Mouse (Mus musculus) cerebellum, postnatal 25 days (tissue): ENCODE results near the gene Tmem243.

Experiments used
- DNase-seq, 2 experiments: peaks; one replicate each; pipeline ENCODE4 v3.0.0; 2021; ENCODE audit warnings: mixed read lengths in 2 of 2

Gene Tmem243

GRCm38 (mm10) chr5:9100207-9100848, at the start of gene Tmem243:
Gene Tmem243 (plus strand): TSS chr5:9100668.
- peak; percentile 92 for DNase-seq

GRCm38 (mm10) chr5:9056020-9056660, 44.3 kb upstream of the Tmem243 start:
- peak; percentile 60 to 83 for DNase-seq

GRCm38 (mm10) chr5:9057277-9057879, 43.1 kb upstream of the Tmem243 start:
- no peak for DNase-seq

DNA sequence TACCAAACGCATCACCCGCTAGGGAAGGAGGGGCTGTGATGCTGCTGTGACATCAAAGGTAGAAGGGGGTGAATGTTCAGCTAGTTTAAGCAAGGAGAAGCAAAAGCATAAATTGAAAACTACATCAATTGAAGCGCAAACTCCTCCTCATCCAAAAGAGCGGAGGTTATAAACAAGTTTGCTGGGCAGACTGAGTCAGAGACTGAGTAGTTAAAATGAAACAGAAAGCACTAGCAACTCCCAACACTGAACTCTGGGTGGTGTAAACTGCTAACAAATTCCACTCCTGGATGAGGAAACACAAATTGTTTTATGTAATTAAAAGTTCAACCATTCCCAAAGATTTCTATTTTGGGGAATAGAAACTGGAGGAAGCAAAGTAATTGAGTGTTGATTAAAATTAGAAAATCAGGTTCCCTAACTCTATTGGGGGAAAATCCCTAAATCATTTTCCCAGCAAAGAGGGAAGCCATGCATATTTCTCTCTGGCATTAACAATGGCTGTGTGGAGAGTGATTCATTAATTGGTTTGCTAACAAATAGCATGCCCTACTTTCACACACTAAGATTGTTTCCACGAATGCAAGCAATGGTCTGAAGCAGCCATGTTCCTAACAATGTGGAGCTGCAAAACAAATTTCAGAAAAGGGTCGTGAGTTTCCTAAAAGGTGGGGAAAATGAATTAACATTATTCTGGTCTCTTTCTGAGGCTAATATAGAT, 41.0 kb upstream of the Tmem243 start:
- DNase-seq = no peak

- no peak for DNase-seq
These were observed 40.2 kb upstream of the Tmem243 start for GRCm38 (mm10) chr5:9060228-9060627.

DNA sequence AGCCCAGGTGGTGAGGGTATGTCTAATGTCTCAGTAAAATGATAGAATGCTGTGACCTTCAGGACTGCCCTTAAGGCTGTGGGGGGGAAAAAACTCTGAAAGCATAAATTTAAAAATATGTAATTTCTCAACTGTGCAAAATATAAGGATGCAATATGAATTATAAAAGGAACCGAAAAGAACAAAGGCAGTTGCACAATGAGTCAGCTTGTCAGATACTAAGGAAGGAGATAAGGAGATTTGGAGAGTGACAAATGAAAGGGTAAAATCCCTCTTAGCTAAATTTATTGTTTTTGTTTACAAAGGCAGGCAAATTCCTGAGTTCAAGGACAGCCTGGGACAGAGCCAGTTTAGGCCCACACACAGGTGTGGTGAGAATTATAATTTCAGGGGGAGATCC, 36.3 kb upstream of the Tmem243 start:
- no peak for DNase-seq

- DNase-seq = peak; percentile 71 to 83
These were observed 31.6 kb upstream of the Tmem243 start for GRCm38 (mm10) chr5:9068886-9069285.

- DNase-seq = no peak
These were observed 30.8 kb upstream of the Tmem243 start for GRCm38 (mm10) chr5:9069599-9070209.

- DNase-seq = no peak
These were observed 29.1 kb upstream of the Tmem243 start for GRCm38 (mm10) chr5:9071360-9071759.

- peak in 1 of 2 experiments; percentile 12 for DNase-seq
These were observed 27.2 kb upstream of the Tmem243 start for GRCm38 (mm10) chr5:9073177-9073854.

DNA sequence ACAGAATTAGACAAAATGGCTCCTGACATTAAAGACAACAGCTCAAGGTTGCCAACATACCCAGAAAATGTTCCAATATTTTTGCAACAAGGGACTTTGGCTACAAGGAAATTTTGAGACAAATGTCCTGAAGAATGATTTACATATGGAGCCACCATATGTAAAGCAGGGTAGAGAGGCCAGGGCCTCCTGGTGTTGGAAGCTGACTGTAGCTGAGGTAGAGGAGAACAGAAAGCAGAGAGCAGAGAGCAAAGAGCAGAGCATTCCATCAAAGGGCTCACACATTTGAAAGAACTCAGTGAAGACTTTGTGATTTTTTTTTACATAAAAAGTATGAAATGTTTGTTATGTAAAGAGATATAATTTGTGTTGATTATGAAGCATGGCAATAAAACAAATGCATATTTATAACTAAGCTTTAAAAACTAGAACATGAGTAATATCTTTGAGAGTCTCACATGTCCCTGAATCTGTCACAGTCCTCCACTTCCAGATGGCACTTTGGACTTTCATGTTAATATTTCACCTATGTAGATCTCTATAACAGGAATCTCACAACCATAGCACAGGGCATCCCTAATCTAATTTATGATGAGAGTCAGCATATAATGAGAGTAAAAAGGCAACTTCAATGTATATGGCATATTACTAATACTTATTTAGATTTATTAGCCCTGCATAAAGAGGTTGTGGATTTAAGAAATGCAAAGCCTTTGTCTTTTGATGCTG, 20.5 kb upstream of the Tmem243 start:
- DNase-seq = no peak

DNA sequence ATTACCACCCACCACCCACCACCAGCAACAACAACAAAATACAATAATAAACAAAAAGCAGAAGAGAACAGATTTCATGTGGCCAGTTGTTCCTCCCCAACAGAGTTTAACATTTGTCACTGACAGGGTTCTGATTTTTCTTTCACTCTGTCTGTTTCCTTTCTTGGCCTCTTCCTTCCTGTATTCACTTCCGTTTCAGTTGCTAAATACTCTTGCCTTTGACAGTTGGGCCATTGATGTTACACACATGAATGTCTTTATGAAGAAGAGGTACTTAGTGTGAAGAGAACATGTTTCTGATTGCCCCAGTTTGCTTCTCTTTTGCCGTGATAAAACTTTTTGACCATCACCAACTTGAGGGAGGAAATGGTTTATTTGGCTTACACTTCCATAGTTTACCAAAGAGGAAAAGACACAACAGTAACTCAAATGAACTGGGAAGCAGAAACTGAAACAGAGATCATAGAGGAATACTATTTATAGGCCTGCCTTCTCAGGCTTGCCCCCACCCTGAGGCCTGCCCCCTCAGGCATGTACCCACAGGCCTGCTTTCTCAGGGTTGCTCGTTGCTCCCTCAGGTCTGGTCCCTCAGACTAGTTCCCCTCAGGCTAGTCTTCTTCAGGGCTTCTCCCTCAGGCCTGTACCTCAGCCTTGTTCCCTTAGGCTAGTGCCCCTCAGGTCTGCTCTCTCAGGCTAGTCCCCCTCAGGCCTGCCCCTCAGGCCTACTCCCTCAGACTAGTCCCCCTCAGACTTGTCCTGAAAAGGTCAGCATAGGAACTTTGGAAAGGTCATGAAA, 13.3 kb upstream of the Tmem243 start:
- no peak for DNase-seq

DNA sequence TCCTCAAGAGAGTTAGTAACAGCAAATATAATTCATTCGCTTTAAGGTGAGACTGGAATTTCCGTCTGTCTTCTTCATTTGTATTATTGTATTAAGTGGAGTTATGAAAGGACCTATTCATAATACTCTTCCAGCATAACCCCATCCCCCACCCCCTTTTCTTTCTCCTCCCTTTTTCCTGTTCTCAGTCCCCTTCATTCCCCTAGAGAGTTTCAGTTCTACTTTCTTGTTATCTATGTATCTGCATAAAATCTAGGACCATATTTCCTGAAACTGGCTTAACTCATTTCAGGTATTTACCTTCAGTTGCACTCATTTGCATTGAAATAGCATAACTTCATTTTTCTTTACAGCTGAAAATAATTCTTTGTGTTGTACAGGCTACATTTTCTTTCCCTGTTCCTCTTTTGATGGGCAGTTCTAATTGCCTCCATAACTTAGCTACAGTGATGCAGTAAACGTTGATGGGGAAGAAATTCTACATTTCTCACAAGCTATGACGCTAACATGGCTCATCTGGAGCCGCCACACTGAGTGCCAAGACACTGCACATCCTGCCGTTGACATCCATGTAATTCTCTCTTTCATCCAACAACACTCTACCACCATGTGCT, 9.9 kb upstream of the Tmem243 start:
- DNase-seq = no peak

- DNase-seq = no peak
These were observed 7.8 kb upstream of the Tmem243 start for GRCm38 (mm10) chr5:9092716-9093115.

GRCm38 (mm10) chr5:9093490-9093889, 7.0 kb upstream of the Tmem243 start:
- no peak for DNase-seq

- DNase-seq = peak; percentile 72 to 78
These were observed 657 bp downstream of the Tmem243 start for GRCm38 (mm10) chr5:9100849-9101801.

DNA sequence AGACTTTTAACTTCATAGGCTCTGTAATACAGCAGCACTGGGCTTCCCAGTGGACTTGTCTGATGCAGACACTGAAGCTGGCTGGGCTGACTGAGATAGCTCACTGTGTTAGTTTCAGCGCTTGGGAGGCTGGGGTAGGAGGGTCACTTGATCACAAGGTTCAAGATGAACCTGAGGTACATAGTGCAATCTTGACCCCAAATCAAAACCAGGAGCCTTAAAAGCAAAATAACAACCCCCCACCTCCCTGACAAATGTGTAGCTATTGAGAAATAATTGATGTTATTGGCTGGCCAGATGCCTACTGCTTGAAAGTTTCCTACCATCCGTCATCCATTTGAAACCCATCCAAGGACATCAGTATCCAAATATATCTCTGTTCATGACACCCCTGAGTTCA, 2.2 kb downstream of the Tmem243 start:
- DNase-seq = no peak

- no peak for DNase-seq
These were observed 3.5 kb downstream of the Tmem243 start for GRCm38 (mm10) chr5:9103958-9104357.

- DNase-seq = no peak
These were observed 6.3 kb downstream of the Tmem243 start for GRCm38 (mm10) chr5:9106806-9107205.
